Mouse (Mus musculus): Measurements from ENCODE around the gene Trpv1.

Trpv1 gene

DNA sequence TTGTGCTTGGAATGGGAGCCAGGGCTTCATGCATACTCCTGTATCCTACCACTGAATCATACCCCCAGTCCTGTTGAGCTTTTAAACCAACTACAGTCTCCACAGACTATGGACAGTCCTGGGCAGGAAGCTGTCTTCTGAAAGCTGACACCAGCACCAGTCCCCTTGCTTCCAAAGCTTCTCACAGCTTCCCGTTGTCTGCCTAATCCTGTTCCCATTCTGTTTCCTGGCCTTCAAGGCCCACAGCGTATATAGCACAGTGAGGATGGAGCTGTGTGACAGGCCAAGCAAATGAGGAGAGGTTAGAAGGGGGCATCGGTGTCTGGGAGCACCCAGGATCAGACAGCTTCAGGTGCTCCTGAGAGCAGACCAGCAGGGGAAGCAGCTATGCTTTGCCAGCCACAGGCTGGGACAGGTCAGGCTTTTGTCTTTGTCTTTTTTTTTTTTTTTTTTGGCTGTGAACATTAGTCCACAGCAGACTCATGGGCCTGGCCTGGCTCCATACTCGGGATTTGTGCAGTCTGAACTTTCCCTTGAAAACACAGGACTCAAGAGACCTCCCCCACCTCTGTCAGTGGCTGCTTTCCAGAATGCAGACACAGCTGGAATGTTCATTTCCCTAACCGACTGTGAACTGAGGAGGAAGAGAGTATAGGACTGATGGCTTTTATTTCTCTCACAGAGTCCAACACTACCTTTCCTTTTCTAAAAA, 2.1 kb downstream of the Trpv1 start:
- DNase-seq (ENCODE audit: low spot score): no peak

DNA sequence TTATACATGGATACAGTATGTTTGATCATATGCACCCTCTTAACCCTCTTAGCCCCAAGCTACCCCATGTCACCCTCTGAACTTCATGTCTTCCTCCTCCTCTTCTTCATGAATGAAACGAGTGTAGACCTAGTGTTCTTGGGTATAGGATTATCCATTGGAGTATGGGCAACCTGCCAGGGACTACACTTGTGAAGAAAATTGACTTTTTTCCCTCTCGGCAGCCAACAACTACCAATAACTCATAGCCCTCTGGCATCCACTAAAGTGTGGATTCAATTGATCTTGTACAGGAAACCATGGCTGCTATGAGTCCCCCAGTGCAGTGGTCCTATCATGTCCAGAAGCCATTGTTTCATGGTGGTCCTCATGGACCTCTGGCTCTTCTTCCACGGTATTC, 2.6 kb downstream of the Trpv1 start:
- no peak for DNase-seq (ENCODE audit: low spot score)

DNA sequence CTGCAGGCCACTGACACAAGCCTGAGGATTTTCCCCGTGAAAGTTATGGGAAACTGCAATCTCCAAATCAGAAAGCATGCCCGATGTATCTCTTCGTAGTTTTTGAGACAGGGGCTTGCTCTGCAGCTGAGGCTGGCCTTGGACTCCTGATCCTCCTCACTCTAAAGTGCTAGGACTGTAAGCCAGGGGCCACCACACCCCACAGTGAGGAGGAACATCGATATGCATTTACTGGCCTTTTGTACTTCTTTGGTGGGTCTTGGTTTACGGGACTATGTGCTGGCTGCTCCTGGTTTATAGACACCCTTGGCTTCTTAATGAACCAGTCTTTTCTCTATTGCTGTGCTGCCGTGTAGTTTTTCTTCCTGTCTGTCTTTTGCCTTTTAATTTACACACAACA, 8.1 kb downstream of the Trpv1 start:
- DNase-seq (ENCODE audit: low spot score): no peak

DNA sequence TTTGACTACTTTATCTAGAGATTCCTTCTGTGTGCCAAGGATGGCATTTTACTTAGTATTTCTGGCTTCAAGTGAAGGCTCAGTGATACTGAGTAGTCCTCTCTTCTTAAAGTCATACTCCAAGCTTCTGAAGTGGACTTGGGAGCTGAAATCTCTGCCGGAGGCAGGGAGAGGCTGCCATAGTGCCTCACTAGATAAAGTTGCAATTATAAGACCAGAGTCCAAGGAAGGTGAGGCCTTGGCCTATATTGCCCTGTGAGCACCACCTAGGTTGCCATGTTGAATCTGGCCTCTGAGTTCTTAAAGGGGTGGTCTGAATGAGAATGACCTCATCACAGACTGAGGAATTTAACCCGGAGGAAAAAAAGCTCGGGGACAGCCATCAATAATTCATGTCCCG, 8.7 kb downstream of the Trpv1 start:
- DNase-seq (ENCODE audit: low spot score): no peak

DNA sequence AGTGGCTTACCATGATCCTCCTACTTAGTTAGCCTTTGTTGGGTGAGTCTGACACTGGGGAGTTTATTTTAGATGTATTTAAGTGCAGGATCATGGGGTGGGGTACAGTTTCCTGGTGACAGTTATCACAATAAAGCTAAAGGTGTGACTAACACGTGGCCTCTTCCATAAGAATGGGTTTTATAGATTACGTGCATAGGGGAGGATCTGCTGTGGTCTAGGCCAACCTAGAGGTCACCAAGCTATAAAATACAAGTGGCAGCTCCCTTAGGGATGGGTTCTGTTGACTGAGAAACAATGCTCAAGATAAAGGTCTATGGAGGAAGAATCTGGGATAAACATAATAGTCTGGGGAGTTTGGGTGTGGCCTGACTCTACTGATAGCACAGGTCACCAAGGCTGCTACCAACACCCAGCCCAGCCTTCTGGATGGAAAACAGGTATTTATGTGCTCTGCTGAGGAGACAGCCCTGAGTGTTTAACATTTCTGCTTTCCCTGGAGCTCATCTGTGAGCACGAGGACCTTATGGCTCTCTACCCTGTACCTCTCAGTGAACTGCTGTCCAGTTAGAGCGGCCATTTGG, 23.4 kb downstream of the Trpv1 start:
- no peak for DNase-seq (ENCODE audit: low spot score)

DNA sequence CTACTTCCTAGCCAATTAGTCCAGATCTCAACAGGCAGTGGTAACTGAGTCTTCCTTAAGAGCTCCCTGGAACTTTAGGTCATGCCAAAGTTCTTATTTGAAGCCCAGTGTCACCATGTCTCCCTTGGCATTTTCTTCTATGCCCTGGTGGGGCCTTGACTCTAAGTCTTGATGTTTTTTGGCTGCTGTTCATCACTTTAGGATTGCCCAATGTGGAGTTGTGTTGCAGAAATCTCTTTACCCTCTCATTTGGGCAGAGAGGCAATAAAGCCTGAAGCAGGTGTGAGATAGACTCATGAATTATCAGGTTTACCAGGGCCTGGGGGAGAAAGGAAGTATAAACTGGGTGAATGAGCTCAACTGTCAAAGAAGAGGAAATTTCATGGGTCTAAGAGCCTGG, 24.6 kb downstream of the Trpv1 start:
- DNase-seq (ENCODE audit: low spot score): no peak

DNA sequence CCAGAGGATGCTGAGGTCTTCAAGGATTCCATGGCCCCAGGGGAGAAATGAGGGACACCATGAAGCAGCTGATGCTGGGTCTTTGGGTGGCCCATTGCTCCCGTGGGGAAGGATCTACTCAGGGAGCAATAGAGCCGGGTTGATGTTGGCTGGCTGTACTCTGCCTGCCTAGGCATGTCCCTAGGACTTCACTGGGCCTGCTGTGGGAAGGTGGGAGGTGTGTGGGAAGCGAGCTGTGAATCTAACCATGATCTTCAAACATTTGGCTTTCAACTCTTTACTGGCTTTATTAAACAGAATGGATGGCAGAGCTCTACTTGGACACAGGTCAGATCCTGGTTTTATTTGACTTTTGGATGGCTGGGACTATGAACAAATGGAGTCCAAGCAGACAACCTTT, 26.4 kb downstream of the Trpv1 start:
- DNase-seq (ENCODE audit: low spot score): no peak

DNA sequence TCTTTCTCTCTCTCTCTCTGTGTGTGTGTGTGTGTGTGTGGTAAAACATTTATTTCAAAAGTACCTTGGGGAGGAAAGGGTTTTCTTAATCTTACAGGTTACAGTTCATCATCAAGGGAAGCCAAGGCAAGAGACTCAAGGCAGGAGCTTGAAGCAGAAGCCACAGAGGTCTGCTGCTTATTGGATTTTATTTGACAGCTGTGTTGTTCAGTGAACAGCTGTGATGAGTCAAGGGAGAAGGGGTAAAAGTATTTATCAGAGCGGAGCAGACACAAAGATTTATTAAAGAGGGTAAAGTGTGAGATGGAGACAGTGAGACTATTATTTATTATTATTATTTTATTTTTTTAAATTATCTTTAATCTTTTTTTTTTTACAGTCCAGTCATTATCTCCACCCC, 27.3 kb downstream of the Trpv1 start:
- DNase-seq (ENCODE audit: low spot score): no peak

DNA sequence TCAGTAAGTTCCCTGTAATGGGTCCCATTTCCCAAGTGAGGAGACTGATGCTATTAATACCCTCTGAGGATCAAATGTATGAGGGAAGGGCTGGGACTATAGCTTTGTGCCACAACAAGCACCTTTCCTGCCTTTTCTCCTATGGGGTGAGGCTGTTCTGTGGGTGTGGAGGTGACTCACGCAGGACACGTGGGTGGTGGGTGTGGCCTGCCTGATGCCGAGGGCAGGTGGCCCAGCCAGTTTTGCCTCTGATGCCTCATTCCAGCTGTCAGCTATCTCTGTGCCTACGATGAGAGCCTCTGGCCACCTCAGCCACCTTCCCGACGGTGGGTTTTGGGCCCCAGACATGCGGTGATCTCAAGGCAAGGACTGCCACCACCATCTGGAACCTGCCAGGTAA, 33.2 kb downstream of the Trpv1 start, which contains the start of gene Trpv3:
TSS of gene Trpv3 (plus strand) at position 122 of the 400 bp plus-strand sequence.
- DNase-seq (ENCODE audit: low spot score): no peak

DNA sequence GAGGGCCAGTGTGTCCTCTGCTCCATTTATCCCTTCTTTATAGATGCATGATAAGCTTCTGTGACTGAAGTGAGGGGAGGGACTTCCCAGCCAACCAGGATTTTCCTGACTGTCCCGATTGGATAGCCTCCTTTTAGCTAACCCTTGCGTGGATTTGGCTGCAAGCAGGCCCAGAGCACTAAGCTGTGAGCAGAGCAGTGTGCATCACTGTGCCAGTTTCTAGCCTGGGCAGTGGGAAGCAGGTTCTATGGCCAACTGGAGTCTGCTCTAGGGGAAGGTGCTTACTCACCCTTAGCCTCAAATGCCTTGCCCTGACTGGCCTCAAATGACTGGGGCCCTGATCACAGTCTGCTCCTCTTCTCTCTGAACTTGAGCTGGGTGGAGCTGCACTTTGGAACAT, 40.7 kb downstream of the Trpv1 start:
- no peak for DNase-seq (ENCODE audit: low spot score)

DNA sequence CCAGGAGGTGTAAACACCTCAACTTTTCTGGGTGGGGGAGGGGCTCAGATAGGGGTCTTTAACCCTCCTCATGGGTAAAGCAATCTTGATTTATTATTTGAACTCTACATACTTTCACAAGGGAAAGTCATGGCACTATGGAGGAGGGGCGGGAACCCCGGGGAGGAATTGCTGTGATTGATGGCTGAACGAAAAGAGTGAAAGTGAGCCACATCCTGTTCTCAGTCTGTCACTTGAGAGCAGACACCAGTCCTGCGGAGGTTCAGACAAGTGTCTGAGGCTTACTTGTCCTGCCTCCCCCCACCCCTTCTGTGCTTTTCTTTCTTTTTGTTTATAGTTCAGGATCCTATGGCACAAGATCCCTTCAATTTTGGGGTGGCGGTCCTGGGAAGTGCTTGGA, 46.6 kb downstream of the Trpv1 start:
- DNase-seq (ENCODE audit: low spot score): no peak

DNA sequence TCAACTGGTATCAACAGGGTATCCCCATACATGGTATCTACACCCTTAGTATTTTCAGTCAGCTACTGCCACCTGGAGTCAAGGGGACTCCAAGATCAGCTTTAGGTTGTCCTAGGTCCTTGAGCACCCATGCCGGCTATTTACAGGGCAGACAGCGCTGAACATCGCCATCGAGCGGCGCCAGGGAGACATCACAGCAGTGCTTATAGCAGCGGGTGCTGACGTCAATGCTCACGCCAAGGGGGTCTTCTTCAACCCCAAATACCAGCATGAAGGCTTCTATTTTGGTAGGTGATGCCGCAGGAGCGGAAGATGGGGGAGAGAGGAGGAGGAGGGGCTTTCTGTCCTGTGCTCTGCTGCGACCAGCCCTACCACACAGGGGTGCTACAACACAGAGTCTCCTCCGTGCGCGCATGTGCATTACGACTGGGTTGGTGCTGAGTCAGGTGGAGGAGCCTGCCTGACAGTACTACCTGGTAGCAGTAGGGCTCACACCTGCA, 47.5 kb downstream of the Trpv1 start:
- DNase-seq (ENCODE audit: low spot score): peak; percentile 45

DNA sequence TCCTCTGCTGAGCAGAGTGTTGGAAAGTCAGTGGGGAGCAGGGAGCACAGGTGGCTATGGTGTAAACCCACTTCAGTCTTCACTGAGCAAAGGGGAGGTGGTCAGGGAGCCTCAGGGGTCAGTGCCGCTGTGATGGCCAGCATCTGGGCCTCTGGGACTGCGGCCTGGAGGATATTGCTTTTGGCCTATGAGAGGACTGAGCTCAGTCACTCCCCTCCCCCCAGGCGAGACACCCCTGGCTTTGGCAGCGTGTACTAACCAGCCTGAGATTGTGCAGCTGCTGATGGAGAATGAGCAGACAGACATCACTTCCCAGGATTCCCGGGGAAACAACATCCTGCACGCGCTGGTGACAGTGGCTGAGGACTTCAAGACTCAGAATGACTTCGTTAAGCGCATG, 49.3 kb downstream of the Trpv1 start:
- no peak for DNase-seq (ENCODE audit: low spot score)

DNA sequence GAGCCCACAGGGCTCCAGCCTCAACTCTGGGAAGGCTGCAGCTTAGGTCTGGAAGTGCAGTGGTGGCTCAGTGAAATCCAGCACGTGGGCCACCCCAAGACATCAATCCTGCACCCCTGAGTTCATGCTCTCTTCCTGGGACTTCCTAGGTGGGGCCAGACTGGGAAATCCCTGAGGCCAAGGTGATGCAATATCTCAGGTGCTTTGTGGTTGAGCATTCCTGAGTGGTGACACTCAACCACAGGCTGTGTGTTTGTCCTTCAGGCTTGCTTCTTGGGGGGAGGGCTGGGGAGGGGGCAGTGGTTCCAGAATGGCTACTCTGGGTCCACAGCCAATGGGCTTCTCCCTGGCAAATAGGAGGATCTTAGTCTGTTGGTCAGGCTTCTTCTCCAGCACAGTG, 49.8 kb downstream of the Trpv1 start:
- no peak for DNase-seq (ENCODE audit: low spot score)

DNA sequence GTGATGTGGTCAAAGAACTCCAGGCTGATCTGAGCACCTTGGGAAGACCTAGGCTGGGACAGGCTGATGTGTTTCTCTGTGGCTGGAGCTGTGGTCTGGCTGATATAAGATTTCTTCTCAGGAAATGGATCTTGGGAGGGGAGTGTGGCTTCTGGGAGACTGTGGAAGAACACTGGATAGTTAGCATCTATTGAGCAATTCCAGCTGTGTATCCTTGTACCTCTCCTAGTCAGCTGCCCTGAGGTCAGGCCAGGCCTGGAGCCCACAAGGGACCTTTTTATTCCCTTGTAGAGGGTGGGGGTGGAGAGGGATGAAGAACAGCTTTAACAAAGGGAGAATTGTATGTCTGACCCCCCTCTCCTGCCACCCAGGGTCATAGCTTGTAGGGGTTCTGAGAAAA, 50.3 kb downstream of the Trpv1 start:
- no peak for DNase-seq (ENCODE audit: low spot score)

DNA sequence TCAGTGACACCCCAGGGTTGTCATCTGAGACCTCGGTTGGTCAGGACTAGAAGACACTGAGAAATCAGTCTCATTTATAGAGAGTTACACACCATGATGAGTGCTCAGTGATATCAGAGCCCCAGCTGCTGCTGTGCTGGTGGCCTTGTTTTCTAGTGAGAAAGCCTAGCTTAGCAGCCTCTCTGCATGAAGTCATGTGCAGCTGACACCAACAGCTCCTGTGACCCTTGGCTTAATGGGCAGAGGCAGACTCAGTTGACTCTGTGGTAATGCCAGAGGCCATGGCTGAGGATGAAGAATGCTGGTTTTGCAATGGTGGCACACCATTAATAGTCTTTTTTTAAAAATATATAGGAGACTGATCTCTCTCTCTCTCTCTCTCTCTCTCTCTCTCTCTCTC, 55.5 kb downstream of the Trpv1 start:
- DNase-seq (ENCODE audit: low spot score): no peak

DNA sequence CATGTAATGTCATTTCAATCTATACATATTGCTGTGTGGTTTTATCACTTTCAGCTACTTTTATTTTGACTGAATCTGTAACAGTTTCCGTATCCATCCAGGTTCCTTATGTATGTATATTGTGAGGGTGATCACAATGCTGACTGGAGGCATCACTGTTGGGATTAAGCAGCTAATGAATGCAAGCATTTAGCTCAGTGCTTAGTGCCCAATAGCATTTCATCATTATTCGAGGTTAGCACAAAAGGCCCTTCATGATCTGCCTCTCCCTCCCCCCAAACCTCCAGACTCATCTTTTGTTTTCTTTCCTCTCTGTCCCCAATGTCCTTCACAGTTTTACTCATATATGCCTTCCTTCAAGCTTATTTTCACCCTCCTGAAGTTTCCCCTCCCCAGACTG, 69.0 kb downstream of the Trpv1 start:
- no peak for DNase-seq (ENCODE audit: low spot score)
